Mouse (Mus musculus): Measurements from ENCODE around the gene Chil1.

GRCm38 (mm10) chr1:134197325-134197982 lies 15.5 kb downstream of the Chil1 start:
- TF ChIP-seq GATA1 (IDR thresholded peaks at IDR 0.05; ENCODE audit: low read length), result no peak
- TF ChIP-seq TAL1 (IDR thresholded peaks at IDR 0.05; ENCODE audit: low read length), result no peak
